Mouse (Mus musculus) embryo, embryonic 10 days (tissue): ENCODE measurements around the gene Mapk14.
"Not testable (repeated sequence)": the region's sequence is repeated elsewhere in the genome, so short reads cannot be mapped to it uniquely, and the experiment has no call there.

Source experiments
- DNase-seq: peaks from one replicate; pipeline ENCODE4 v3.0.0-alpha.2; 2015; ENCODE audit warnings: low spot score

The Mapk14 gene

GRCm38 (mm10) chr17:28698245-28698644 lies 7.1 kb downstream of the Mapk14 start:
- no peak for DNase-seq

- no peak for DNase-seq
These were observed 7.5 kb downstream of the Mapk14 start for GRCm38 (mm10) chr17:28698672-28699071.

GRCm38 (mm10) chr17:28699789-28700188 lies 8.7 kb downstream of the Mapk14 start:
- no peak for DNase-seq

GRCm38 (mm10) chr17:28701171-28701570 lies 10.0 kb downstream of the Mapk14 start:
- no peak for DNase-seq

GRCm38 (mm10) chr17:28701737-28702136 lies 10.6 kb downstream of the Mapk14 start:
- no peak for DNase-seq

GRCm38 (mm10) chr17:28702646-28703045 lies 11.5 kb downstream of the Mapk14 start:
- DNase-seq = no peak

GRCm38 (mm10) chr17:28706697-28707096 lies 15.6 kb downstream of the Mapk14 start:
- DNase-seq = no peak

- no peak for DNase-seq
These were observed 16.1 kb downstream of the Mapk14 start for GRCm38 (mm10) chr17:28707136-28707627.

- DNase-seq = no peak
These were observed 16.7 kb downstream of the Mapk14 start for GRCm38 (mm10) chr17:28707816-28708215.

GRCm38 (mm10) chr17:28708989-28709388 lies 17.9 kb downstream of the Mapk14 start:
- no peak for DNase-seq

GRCm38 (mm10) chr17:28709552-28710290 lies 18.6 kb downstream of the Mapk14 start:
- DNase-seq = no peak

- DNase-seq = no peak
These were observed 19.2 kb downstream of the Mapk14 start for GRCm38 (mm10) chr17:28710291-28710688.

- no peak for DNase-seq
These were observed 20.1 kb downstream of the Mapk14 start for GRCm38 (mm10) chr17:28711237-28711636.

GRCm38 (mm10) chr17:28712305-28712704 lies 21.2 kb downstream of the Mapk14 start:
- DNase-seq = no peak

GRCm38 (mm10) chr17:28714006-28714405 lies 22.9 kb downstream of the Mapk14 start:
- no peak for DNase-seq

- DNase-seq = no peak
These were observed 24.9 kb downstream of the Mapk14 start for GRCm38 (mm10) chr17:28715832-28716548.

- DNase-seq = no peak
These were observed 26.4 kb downstream of the Mapk14 start for GRCm38 (mm10) chr17:28717535-28717934.

- no peak for DNase-seq
These were observed 34.7 kb downstream of the Mapk14 start, which contains the start of gene AC170998.1 for GRCm38 (mm10) chr17:28725783-28726182. Gene AC170998.1 (plus strand): TSS chr17:28726083.

- not testable (repeated sequence) for DNase-seq
These were observed 36.4 kb downstream of the Mapk14 start for GRCm38 (mm10) chr17:28727511-28727910.

GRCm38 (mm10) chr17:28735317-28736105 lies 44.4 kb downstream of the Mapk14 start:
- DNase-seq = no peak

GRCm38 (mm10) chr17:28736486-28736885 lies 45.4 kb downstream of the Mapk14 start:
- DNase-seq = no peak

- no peak for DNase-seq
These were observed 46.8 kb downstream of the Mapk14 start for GRCm38 (mm10) chr17:28737973-28738372.
